Mouse (Mus musculus) gastrocnemius, adult 18-20 months (tissue): ENCODE measurements at regions not wholly inside any gene's neighbourhood (a gene's known extent, or its start where the extent isn't known, plus 50 kb on each side); places are given as distances from the start of the nearest gene placed in this dataset.
A peak's percentile ranks its signal among the peaks of the same experiment; 100 is the strongest.

Experiments
- DNase-seq: peaks from one replicate; pipeline ENCODE4 v3.0.0; 2021; ENCODE audit warnings: low spot score

- DNase-seq: no peak
Observed at GRCm38 (mm10) chr15:56979353-56979752, 498.1 kb downstream of the Slc22a22 start.

GRCm38 (mm10) chr15:56975446-56976433 is 501.7 kb downstream of the Slc22a22 start:
- DNase-seq: no peak

- no peak for DNase-seq
Observed at GRCm38 (mm10) chr15:56970140-56970539, 507.3 kb downstream of the Slc22a22 start.

- no peak for DNase-seq
Observed at GRCm38 (mm10) chr15:56956356-56956755, 521.1 kb downstream of the Slc22a22 start.

- DNase-seq: no peak
Observed at GRCm38 (mm10) chr15:56952176-56952575, 525.2 kb downstream of the Slc22a22 start.

- DNase-seq: no peak
Observed at GRCm38 (mm10) chr15:56950824-56951223, 526.6 kb downstream of the Slc22a22 start.

GRCm38 (mm10) chr15:56940891-56941290 is 536.5 kb downstream of the Slc22a22 start:
- no peak for DNase-seq

- no peak for DNase-seq
Observed at GRCm38 (mm10) chr15:56896553-56896952, 580.9 kb downstream of the Slc22a22 start.

- no peak for DNase-seq
Observed at GRCm38 (mm10) chr15:56881501-56881900, 595.9 kb downstream of the Slc22a22 start.

GRCm38 (mm10) chr15:56865879-56866278 is 611.5 kb downstream of the Slc22a22 start:
- no peak for DNase-seq

GRCm38 (mm10) chr15:56865035-56865804 is 612.2 kb downstream of the Slc22a22 start:
- DNase-seq: no peak

GRCm38 (mm10) chr15:56858627-56859334 is 618.6 kb downstream of the Slc22a22 start:
- DNase-seq: peak; percentile 19

- DNase-seq: no peak
Observed at GRCm38 (mm10) chr15:56858134-56858533, 619.3 kb downstream of the Slc22a22 start.

- peak; percentile 49 for DNase-seq
Observed at GRCm38 (mm10) chr15:56856057-56856456, 621.4 kb downstream of the Slc22a22 start.

- DNase-seq: no peak
Observed at GRCm38 (mm10) chr15:56853106-56853505, 624.3 kb downstream of the Slc22a22 start.

- DNase-seq: no peak
Observed at GRCm38 (mm10) chr15:56847469-56848128, 629.8 kb downstream of the Slc22a22 start.

- no peak for DNase-seq
Observed at GRCm38 (mm10) chr15:56844574-56844973, 632.9 kb downstream of the Slc22a22 start.

GRCm38 (mm10) chr15:56841516-56841915 is 635.9 kb downstream of the Slc22a22 start:
- no peak for DNase-seq

GRCm38 (mm10) chr15:56837292-56837691 is 640.1 kb downstream of the Slc22a22 start:
- DNase-seq: no peak

- DNase-seq: no peak
Observed at GRCm38 (mm10) chr15:56834621-56835020, 642.8 kb downstream of the Slc22a22 start.

- no peak for DNase-seq
Observed at GRCm38 (mm10) chr15:56832666-56833065, 644.8 kb downstream of the Slc22a22 start.
